Mouse (Mus musculus) forebrain, embryonic 11.5 days (tissue): ENCODE data around the gene Fam19a1. TPM values are rescaled to one million over a fixed set of nuclear protein-coding genes. Genes with fewer than 3 reads are reported as not detected.

Experiments used
- ATAC-seq: fragments of 200-750 bp; cut with Nextera tagmentation; replicated peaks from 2 replicates; pipeline ENCODE4 v1.8.0; 2017; ENCODE audit warnings: moderate TSS enrichment; ENCODE audit not compliant: low FRiP score
- DNase-seq: peaks from one replicate; pipeline ENCODE4 v3.0.0-alpha.2; 2017; ENCODE audit warnings: low spot score
- H3K27ac ChIP-seq: fragments of 300-500 bp; sonication (generic); 2 replicates; pipeline ENCODE4 v1.5.1; 2014; ENCODE audit warnings: low read depth, low read length
- H3K27me3 ChIP-seq: fragments of 300-500 bp; sonication (generic); 2 replicates; pipeline ENCODE4 v1.6.1; 2014; ENCODE audit warnings: mild to moderate bottlenecking, low read length, mixed read lengths; ENCODE audit not compliant: control insufficient read depth, insufficient read depth
- H3K36me3 ChIP-seq: fragments of 300-500 bp; sonication (generic); 2 replicates; pipeline ENCODE4 v1.6.1; 2014; ENCODE audit warnings: mild to moderate bottlenecking, low read length, moderate library complexity, mixed read lengths; ENCODE audit not compliant: control insufficient read depth, insufficient read depth
- H3K4me1 ChIP-seq: fragments of 300-500 bp; sonication (generic); replicated peaks from 2 replicates; pipeline ENCODE4 v1.6.1; 2014; ENCODE audit warnings: low read length, mixed read lengths; ENCODE audit not compliant: control insufficient read depth, insufficient read depth
- H3K4me2 ChIP-seq: fragments of 300-500 bp; sonication (generic); 2 replicates; pipeline ENCODE4 v1.6.1; 2014; ENCODE audit warnings: low read depth, mild to moderate bottlenecking, low read length, moderate library complexity, mixed read lengths; ENCODE audit not compliant: severe bottlenecking
- H3K4me3 ChIP-seq: fragments of 300-500 bp; sonication (generic); 2 replicates; pipeline ENCODE4 v1.5.1; 2014; ENCODE audit warnings: low read depth, low read length
- H3K9ac ChIP-seq: fragments of 300-500 bp; sonication (generic); 2 replicates; pipeline ENCODE4 v1.6.1; 2014; ENCODE audit warnings: low read length
- H3K9me3 ChIP-seq: fragments of 300-500 bp; sonication (generic); 2 replicates; pipeline ENCODE4 v1.6.1; 2016; ENCODE audit warnings: low read length, mixed read lengths; ENCODE audit not compliant: control insufficient read depth
- WGBS: fragments of 180-500 bp; shearing (Covaris S2); extraction: QIAGEN DNeasy Blood & Tissue Kit; methylation state at CpG from one replicate; pipeline ENCODE4 v1.1.7; 2014; 5-methylcytosine and 5-hydroxymethylcytosine counted together
- polyA plus RNA-seq: library from polyadenylated mRNA; unstranded; fragments of >200 nt; fragmentation: Nextera tagmentation; extraction: Ambion mirVana; gene quantifications from 2 replicates; pipeline ENCODE4 v1.2.1, GENCODE M21; 2014

Gene Fam19a1
- polyA plus RNA-seq, 1 experiment from 2014 or later, result 0.96 TPM

DNA sequence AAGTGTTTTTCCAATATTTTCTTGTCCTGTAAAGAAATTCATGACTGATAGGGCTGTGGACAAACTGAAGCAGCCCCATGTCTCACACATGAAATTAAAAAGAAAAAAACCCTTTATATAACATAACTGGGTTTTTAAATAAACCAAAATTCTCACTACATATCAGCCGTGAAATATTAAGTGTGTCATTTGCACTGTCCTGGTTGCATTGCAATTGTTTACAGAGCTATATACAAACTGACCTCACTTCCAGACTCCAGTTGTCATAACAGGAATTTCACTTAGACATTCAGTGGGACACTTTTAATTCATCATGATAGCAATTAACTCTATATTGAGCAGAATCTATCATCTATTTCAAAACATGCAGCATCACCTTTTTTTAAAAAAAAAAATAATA is 553.4 kb downstream of the Fam19a1 start:
- no peak overlapping the region for H3K4me3 ChIP-seq
- H3K9ac ChIP-seq, result no peak overlapping the region
- H3K4me2 ChIP-seq, result no peak overlapping the region
- H3K27me3 ChIP-seq, result no peaks in the 10 kb centered on the region
- ATAC-seq (no peak), DNase-seq (no peak)
- no peak overlapping the region for H3K27ac ChIP-seq
- no peaks in the 10 kb centered on the region for H3K9me3 ChIP-seq
- H3K4me1 ChIP-seq, result no peaks in the 10 kb centered on the region
- WGBS, result 98% methylated on average over 1 of the region's 1 CpGs
- H3K36me3 ChIP-seq, result no peaks in the 10 kb centered on the region

DNA sequence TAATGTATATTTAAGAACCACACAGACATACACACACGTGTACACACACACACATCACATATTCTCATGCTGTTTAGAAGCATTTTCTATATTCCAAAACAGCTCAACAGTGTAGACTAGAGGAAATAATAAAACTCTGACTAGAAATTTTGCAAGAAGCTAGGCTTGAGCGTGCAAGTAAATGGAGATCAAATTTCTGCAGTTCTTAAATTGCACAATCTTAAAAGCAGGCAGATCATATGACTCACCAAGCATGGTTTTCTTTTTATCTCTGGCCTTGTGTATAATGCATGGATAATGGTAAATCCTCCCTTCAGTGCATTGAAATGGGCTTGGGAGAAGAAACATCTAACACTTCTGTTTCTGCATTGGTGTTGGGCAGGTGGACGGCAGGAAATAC is 564.9 kb downstream of the Fam19a1 start:
- DNase-seq, result no peak
- WGBS, result 82% methylated on average over 3 of the region's 3 CpGs
- H3K4me2 ChIP-seq, result no peak overlapping the region
- no peaks in the 10 kb centered on the region for H3K4me1 ChIP-seq
- H3K9me3 ChIP-seq, result no peaks in the 10 kb centered on the region
- H3K27ac ChIP-seq, result no peak overlapping the region
- H3K9ac ChIP-seq, result no peak overlapping the region
- H3K27me3 ChIP-seq, result no peaks in the 10 kb centered on the region
- no peaks in the 10 kb centered on the region for H3K36me3 ChIP-seq
- no peak overlapping the region for H3K4me3 ChIP-seq
- ATAC-seq, result no peak

Other genes starting within 250 kb of the Fam19a1 start
- gene 1700123L14Rik, start 53.1 kb downstream of the Fam19a1 start, polyA plus RNA-seq, result not detected in 2 replicates